Mouse (Mus musculus) left cerebral cortex, postnatal 14 days (tissue): ENCODE measurements around the gene Borcs5. TPM values are rescaled to one million over a fixed set of nuclear protein-coding genes. Genes with fewer than 3 reads are reported as not detected.

Experiments used
- DNase-seq, 2 experiments: peaks; one replicate each; pipeline ENCODE4 v3.0.0; 2021 to 2022; ENCODE audit warnings: low spot score in 2 of 2, mixed read lengths in 1 of 2
- intact Hi-C: fragments of 180-260 bp; cut with DNase I; formaldehyde crosslinking; loops from one replicate; pipeline ENCODE4 v1.15.1; 2025
- total RNA-seq, 2 experiments: library from RNA; stranded (reverse); gene quantifications; 2 replicates each; pipeline ENCODE4 v1.2.3; 2021

Borcs5 gene
- total RNA-seq, 2 experiments from 2014 or later = 28.3 to 30.9 TPM

GRCm38 (mm10) chr6:134701211-134701602, 61.9 kb downstream of the Borcs5 start:
- intact Hi-C loops = no loop called here
- DNase-seq = no peak

GRCm38 (mm10) chr6:134702184-134702583, 62.9 kb downstream of the Borcs5 start:
- intact Hi-C loops = no loop called here
- no peak for DNase-seq

GRCm38 (mm10) chr6:134703053-134703690, 63.9 kb downstream of the Borcs5 start:
- intact Hi-C loops = no loop called here
- DNase-seq = no peak

- intact Hi-C loops = no loop called here
- DNase-seq = no peak
Measured at GRCm38 (mm10) chr6:134706467-134706866, 67.2 kb downstream of the Borcs5 start.

GRCm38 (mm10) chr6:134710020-134710419, 70.7 kb downstream of the Borcs5 start:
- intact Hi-C loops = no loop called here
- no peak for DNase-seq

- intact Hi-C loops = no loop called here
- DNase-seq = no peak
Measured at GRCm38 (mm10) chr6:134713321-134713720, 74.0 kb downstream of the Borcs5 start.

- DNase-seq = no peak
- intact Hi-C loops = no loop called here
Measured at GRCm38 (mm10) chr6:134713897-134714296, 74.6 kb downstream of the Borcs5 start.

GRCm38 (mm10) chr6:134716168-134716587, 76.9 kb downstream of the Borcs5 start:
- intact Hi-C loops = no loop called here

GRCm38 (mm10) chr6:134717886-134718667, 78.8 kb downstream of the Borcs5 start:
- peak; percentile 18 to 71 for DNase-seq
- intact Hi-C loops = no loop called here

More at GRCm38 (mm10) chr6:134716168-134716587, 76.9 kb downstream of the Borcs5 start:
- no peak for DNase-seq

GRCm38 (mm10) chr6:134718668-134719065, 79.4 kb downstream of the Borcs5 start:
- intact Hi-C loops = no loop called here
- no peak for DNase-seq

GRCm38 (mm10) chr6:134719156-134719555, 79.8 kb downstream of the Borcs5 start:
- intact Hi-C loops = no loop called here
- DNase-seq = no peak

GRCm38 (mm10) chr6:134720150-134720549, 80.8 kb downstream of the Borcs5 start:
- no peak for DNase-seq
- intact Hi-C loops = no loop called here

GRCm38 (mm10) chr6:134721729-134722269, 82.5 kb downstream of the Borcs5 start:
- intact Hi-C loops = no loop called here
- DNase-seq = no peak

GRCm38 (mm10) chr6:134722906-134723305, 83.6 kb downstream of the Borcs5 start:
- no peak for DNase-seq
- intact Hi-C loops = no loop called here

- intact Hi-C loops = no loop called here
- DNase-seq = no peak
Measured at GRCm38 (mm10) chr6:134723326-134723725, 84.0 kb downstream of the Borcs5 start.

GRCm38 (mm10) chr6:134723833-134724553, 84.7 kb downstream of the Borcs5 start:
- intact Hi-C loops = no loop called here

GRCm38 (mm10) chr6:134725406-134725805, 86.1 kb downstream of the Borcs5 start:
- DNase-seq = no peak
- intact Hi-C loops = no loop called here

More at GRCm38 (mm10) chr6:134723833-134724553, 84.7 kb downstream of the Borcs5 start:
- no peak for DNase-seq

- intact Hi-C loops = no loop called here
- no peak for DNase-seq
Measured at GRCm38 (mm10) chr6:134730978-134731377, 91.7 kb downstream of the Borcs5 start.

GRCm38 (mm10) chr6:134732813-134733212, 93.5 kb downstream of the Borcs5 start:
- no peak for DNase-seq
- intact Hi-C loops = no loop called here

- intact Hi-C loops = no loop called here
Measured at GRCm38 (mm10) chr6:134733800-134734221, 94.5 kb downstream of the Borcs5 start.

More at GRCm38 (mm10) chr6:134733800-134734221, 94.5 kb downstream of the Borcs5 start:
- DNase-seq = no peak
